Mouse (Mus musculus) induced T-regulatory cell, adult 2 months (primary cell): ENCODE data around the gene Maz.

Experiments used
- DNase-seq: peaks from one replicate; pipeline ENCODE4 v3.0.0-alpha.2; 2012; ENCODE audit warnings: low read depth

The Maz gene

GRCm38 (mm10) chr7:127026984-127027726, at the start of gene Maz:
Maz (minus strand) TSS chr7:127027037.
- peak; percentile 100 for DNase-seq

- DNase-seq, result no peak
These were observed 49.4 kb upstream of the Maz start for GRCm38 (mm10) chr7:127076188-127076587.

- DNase-seq, result no peak
These were observed 46.4 kb upstream of the Maz start for GRCm38 (mm10) chr7:127073221-127073620.

GRCm38 (mm10) chr7:127070871-127071413, 44.1 kb upstream of the Maz start:
- no peak for DNase-seq

- DNase-seq, result no peak
These were observed 39.5 kb upstream of the Maz start for GRCm38 (mm10) chr7:127066317-127066716.

- DNase-seq, result no peak
These were observed 38.7 kb upstream of the Maz start for GRCm38 (mm10) chr7:127065538-127065937.

GRCm38 (mm10) chr7:127055026-127055585, 28.3 kb upstream of the Maz start:
- DNase-seq, result peak; percentile 30

- peak; percentile 94 for DNase-seq
These were observed 15.2 kb upstream of the Maz start, which contains the start of gene Kif22 for GRCm38 (mm10) chr7:127041851-127042672. Kif22 (minus strand) TSS chr7:127042471.

- DNase-seq, result peak; percentile 46
These were observed 4.4 kb upstream of the Maz start for GRCm38 (mm10) chr7:127031244-127031643.

- DNase-seq, result no peak
These were observed 3.3 kb upstream of the Maz start for GRCm38 (mm10) chr7:127030172-127030571.

GRCm38 (mm10) chr7:127027885-127028284, 1.0 kb upstream of the Maz start:
- DNase-seq, result no peak

- no peak for DNase-seq
These were observed 237 bp downstream of the Maz start for GRCm38 (mm10) chr7:127026616-127026983.

GRCm38 (mm10) chr7:127026161-127026600, 656 bp downstream of the Maz start:
- peak; percentile 74 for DNase-seq

- no peak for DNase-seq
These were observed 1.2 kb downstream of the Maz start for GRCm38 (mm10) chr7:127025556-127026160.

- DNase-seq, result peak; percentile 89
These were observed 1.9 kb downstream of the Maz start for GRCm38 (mm10) chr7:127024755-127025555.

GRCm38 (mm10) chr7:127023896-127024690, 2.7 kb downstream of the Maz start:
- peak; percentile 71 for DNase-seq

GRCm38 (mm10) chr7:127023272-127023691, 3.6 kb downstream of the Maz start:
- no peak for DNase-seq

- no peak for DNase-seq
These were observed 4.1 kb downstream of the Maz start for GRCm38 (mm10) chr7:127022528-127023271.
